Mouse (Mus musculus): ENCODE data around the gene Gkap1.

The Gkap1 gene

DNA sequence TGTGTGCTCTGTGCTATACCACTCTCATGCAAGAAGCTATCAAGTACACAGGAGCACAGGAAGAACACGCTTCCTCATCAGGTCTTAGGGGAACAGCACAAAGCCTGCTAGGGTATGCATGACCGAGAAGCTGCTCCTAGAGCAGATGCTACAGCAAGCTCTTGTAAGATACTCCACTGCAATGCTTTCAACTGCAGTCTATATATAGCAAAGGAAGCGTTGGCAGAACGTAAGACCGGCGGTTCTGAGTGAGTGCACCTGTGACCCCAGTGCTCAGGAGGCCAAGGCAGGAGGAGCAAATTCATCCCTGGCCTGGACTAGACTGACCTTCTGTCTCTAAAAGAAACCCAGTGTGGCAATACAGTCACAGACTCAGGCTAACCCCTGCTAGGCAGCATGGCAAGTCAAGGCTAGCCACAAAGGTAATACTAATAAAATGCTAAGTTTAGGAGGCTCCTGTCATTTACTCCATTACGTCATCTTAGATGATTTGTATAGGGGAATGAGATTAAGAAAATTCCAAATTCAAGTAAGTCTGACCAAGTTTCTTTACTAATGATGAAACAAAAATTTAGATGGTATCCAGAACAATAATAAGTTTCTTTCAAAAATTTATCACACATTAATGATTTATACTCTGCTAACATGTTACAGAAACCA is 77.4 kb downstream of the Gkap1 start:
- DNase-seq: no peak

DNA sequence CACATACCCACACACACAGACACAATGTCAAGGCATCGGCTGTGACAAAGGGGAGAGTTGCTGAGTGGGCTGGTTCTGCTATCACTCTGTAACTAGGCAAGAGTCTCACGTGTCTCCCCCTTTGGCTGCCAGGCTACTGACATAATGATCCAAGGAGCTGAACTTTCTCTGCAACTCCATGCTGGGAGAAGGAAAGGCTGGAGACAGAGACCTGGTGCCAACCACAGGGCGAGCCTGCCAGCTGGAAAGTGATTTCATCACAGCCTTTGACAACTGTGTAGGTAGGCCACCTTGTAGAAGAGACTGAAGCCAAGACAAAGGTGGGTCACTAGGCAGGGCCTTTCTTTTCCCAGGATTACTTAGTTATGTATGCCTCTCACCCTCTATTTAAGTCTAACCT is 78.3 kb downstream of the Gkap1 start:
- no peak for DNase-seq

DNA sequence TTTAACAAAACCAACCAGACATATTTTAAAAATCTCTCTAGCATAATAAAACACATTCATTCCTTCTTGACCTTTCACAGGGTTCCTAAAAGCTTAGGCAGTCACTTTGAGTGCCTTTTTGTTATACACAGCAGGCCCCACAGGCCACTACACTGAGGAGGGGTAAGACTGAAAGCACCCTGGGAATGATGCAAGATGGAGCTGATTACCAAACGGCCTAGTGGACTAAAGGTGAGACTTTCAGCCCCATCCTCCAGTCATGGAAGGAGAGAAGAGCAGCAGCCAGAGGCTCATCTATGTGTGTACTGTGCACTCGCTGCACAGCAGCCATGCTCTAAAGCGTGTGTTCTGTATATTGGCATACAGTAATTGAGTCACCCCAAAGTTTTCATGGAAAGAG is 80.6 kb downstream of the Gkap1 start:
- DNase-seq: no peak

DNA sequence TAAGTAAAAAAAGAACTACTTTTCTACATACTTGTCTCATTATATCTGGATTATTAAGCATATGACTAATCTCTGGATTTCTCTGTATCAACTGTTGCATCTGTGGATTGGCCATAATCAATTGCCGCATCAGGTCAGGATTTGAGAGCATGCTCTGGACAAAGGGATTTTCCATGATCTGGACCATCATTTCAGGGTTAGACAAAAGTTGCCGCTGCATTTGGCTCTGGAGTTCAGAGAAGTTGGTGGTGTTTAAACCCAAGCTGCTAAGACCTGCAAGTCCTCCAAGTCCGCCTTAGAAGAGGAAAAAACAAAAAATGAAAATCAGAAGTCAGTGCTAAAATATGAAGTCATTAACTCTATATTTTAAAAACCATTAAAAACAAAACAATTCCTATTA is 82.3 kb downstream of the Gkap1 start:
- no peak for DNase-seq

DNA sequence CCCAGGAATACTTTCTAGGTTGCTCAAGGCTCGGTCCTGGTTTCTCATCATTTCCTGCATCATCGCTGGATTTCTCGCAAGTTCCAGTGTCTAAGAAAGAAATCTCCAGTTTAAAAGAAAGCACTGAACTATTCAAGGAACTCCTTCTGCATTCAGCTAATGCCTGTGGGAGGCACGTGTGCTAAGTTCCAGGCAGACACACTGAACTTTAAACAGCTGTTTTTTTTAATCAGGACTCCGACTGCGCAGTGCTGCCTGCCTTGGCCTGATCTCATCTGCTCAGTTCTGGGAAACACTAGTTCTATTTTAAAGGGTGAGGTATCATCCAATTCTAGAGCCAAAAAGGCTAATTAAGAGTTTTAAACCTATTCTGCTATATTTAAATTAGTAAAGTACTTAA is 83.4 kb downstream of the Gkap1 start:
- no peak for DNase-seq

DNA sequence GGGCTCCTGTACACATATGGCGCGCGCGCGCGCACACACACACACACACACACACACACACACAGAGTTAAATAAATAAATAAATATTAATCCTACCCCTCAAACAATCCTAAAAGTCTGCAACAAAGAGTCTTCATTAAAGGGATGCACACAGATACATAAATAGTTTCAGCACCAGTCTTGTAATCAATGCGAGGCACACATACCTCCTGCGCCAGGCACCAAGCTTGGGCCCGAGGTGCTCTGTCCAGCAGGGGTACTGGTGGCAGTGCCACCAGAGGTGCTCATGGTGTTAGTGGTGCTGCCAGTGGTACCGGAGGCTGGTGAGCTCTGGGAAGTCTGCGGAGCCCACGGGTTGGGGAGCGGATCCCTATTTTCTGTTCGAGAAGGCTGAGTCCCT is 84.0 kb downstream of the Gkap1 start:
- no peak for DNase-seq

DNA sequence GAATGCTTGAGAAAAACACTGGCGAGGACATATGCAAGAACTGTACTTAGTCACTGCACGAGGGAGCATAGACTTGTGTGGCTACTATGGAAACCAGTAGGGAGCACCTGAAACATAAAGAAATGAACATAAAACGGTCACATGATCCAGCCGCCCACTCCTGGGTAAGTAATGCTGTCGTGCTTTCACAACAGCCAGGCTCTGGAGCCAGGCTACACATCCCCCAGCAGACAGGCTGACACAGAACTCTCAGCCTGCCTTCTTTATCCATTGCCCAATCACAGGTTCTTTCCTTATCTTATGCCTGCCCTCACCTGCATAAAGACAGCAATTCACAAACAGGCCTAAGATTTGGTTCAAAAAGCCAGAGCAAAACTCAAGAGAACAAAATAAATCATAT is 86.0 kb downstream of the Gkap1 start:
- no peak for DNase-seq

DNA sequence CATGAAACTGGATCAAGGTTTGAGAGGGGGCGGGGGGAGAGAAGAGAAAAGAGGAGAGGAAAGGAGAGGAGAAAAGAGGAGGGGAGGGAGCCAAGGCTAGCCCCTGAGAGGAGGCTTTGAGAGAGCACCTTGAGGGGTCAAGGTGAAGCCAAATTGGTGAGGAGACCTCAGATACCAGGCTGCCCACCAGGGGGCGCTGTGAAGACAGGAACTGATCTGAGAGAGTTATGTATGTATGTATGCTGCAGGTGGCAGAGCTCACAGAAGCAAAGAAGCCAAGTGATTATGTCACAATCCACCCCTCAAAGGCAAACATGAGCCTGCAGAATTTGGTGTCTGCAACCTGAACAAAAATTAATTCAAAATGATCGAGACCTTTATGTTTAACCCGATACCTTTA is 87.1 kb downstream of the Gkap1 start:
- DNase-seq: peak; percentile 94

DNA sequence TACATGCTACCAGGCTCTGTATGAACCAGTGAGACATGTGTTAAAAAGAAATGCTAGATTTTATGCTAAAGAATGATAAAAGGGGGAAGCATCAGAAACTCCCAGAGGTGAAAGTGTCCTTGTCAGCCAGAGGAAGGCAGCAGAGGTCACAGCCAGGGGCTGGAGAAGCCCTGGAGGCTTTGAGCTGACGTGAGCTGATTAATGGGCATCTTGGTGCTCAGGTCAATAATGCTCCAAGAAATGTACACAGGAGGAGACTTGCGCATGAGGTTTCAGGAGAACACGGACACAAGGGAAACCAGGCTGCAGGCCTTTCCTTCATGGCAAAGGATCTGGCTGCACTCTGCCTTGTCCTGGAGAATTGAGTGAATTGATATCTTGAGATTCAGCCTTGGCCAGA is 87.7 kb downstream of the Gkap1 start:
- DNase-seq: no peak

DNA sequence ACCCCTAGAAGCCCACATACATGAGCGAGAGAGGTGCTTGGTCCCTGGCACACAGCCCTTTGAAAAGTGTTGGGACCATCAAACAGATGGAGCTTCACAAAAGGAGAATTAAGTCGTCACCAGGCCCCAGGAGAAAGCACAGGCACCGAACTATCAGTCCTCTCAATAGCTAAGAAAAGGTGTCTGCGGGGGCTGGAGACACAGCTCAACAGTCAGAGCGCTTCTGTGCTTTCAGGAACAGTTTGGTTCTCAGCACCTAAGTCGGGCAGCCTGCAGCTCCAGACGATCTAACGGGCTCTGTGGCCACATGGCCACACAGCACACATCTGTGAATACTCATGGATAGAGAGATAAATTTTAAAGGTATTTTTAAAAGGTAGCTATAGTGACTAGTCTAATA is 89.2 kb downstream of the Gkap1 start:
- DNase-seq: no peak

DNA sequence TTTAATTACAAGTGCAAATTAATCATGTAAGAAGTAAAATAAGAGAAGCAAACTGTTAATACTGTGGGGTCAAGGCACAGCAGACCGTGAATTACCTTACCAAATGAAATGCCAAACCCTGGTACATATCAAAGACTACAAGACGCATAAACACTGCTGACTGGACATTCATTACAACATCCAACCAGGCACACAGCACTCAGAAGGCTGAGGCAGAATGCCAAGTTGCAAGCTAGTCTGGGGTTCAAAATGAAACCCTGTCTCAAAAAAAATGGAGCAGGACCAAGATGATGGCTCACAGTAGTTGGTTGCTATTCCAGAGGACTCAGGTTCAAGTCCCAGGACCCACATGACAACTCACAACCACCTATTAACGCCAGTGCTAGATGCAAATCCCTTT is 91.4 kb downstream of the Gkap1 start:
- DNase-seq: peak; percentile 18
